9 mouse cellular contexts compared by ENCODE assay signal in the genomic region with DNA sequence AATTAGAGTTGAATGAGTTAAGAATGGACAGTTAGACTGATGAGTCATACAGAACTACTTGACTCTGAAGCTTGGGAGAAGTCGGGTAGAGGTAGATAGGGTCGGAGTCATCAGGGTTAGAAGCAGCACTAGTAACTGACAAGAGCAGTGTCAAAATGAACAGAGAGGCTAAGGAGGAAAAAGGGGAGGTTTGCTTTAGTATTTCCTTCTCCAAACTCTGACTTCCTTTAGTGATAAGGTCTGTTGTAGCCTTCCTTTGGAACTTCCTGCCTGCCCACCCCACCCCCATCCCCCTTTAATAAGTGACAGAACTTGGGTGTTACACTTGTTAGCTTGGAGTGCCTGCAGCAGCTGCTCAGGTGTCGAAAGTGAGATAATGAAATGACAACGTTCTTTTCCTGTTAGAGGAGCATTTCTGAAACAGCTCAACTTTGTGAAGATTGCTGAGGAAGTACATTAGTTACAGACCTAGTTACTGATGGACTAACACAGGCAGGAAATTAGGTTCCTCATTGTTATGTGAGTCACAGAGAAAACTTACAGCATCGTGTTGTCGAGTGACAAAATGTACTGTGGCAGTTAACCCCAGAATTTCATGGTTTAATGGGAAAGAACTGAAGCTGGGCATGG. TPM values are rescaled to one million over a fixed set of nuclear protein-coding genes. Genes with fewer than 3 reads are reported as not detected.
DNase-seq lines count a peak whose midpoint lies in the region; ATAC-seq and TF ChIP-seq lines count a peak whose summit lies in the region.
"Had no signal": no experiment of that assay in that cellular context is flagged by ENCODE, and none has a peak within 500 bp of the region (broad histone marks: within the 10 kb centered on the region; RNA-seq: fewer than 3 reads in every experiment).

No protein-coding gene starts in this region.

- no peak for TF ChIP-seq POLR2A in bone marrow macrophage, adult 2 months (IDR thresholded peaks at IDR 0.05; ENCODE audit: borderline replicate concordance, low read depth, low read length)

- H3K9me3 ChIP-seq in intestine, embryonic 15.5 days, result no peaks in the 10 kb centered on the region
- H3K9me3 ChIP-seq: midbrain, embryonic 12.5 days had no signal

- no peak overlapping the region for H3K9ac ChIP-seq in intestine, embryonic 15.5 days
- H3K9ac ChIP-seq: midbrain, embryonic 12.5 days had no signal

- H3K27ac ChIP-seq in left cerebral cortex, adult 2 months, result peak overlapping the region; percentile 12; the same call in 1 of the 2 replicates
- H3K27ac ChIP-seq in bone marrow macrophage, adult 2 months (ENCODE audit: insufficient read depth, low read depth, low read length), result peak overlapping the region; percentile 92
- peak overlapping the region; percentile 13 for H3K27ac ChIP-seq in intestine, embryonic 15.5 days
- H3K27ac ChIP-seq: midbrain, embryonic 12.5 days had no signal

- 27% methylated on average over 6 of the region's 6 CpGs for WGBS in intestine, embryonic 15.5 days

- H3K4me2 ChIP-seq in intestine, embryonic 15.5 days (replicated peaks), result peak overlapping the region; percentile 15; the same call in 1 of the 2 replicates
- H3K4me2 ChIP-seq: midbrain, embryonic 12.5 days had no signal

- no peak for TF ChIP-seq CTCF in left cerebral cortex, adult 2 months (IDR thresholded peaks at IDR 0.05)
- no peak for TF ChIP-seq CTCF in bone marrow macrophage, adult 2 months (IDR thresholded peaks at IDR 0.05; ENCODE audit: low read depth, low read length)

- ATAC-seq in intestine, embryonic 15.5 days, result peak; percentile 35
- ATAC-seq in neutrophil, adult 5-6 weeks (ENCODE audit: extremely low read depth, insufficient number of reproducible peaks, low FRiP score, poor library complexity, severe bottlenecking), result peak; percentile 87

- peaks cover 22% of the 10 kb centered on the region for H3K4me1 ChIP-seq in bone marrow macrophage, adult 2 months (ENCODE audit: control insufficient read depth, insufficient read depth, low read length)
- peaks cover 13% of the 10 kb centered on the region for H3K4me1 ChIP-seq in intestine, embryonic 15.5 days (replicated peaks)

- H3K27me3 ChIP-seq in intestine, embryonic 15.5 days (replicated peaks), result no peaks in the 10 kb centered on the region
- H3K27me3 ChIP-seq: midbrain, embryonic 12.5 days had no signal

- no peak for DNase-seq in left cerebral cortex, adult 2 months (ENCODE audit: extremely low spot score in 1 of 2, low spot score in 2 of 2)
- DNase-seq in left cerebral cortex, postnatal 25 days (ENCODE audit: low spot score in 2 of 2), result no peak
- DNase-seq in thymus, postnatal 36 days, result no peak
- DNase-seq in testis, postnatal 14 days (ENCODE audit: low spot score), result no peak
- no peak for DNase-seq in urinary bladder, postnatal 10 days (ENCODE audit: low spot score)

- intact Hi-C loops in left cerebral cortex, adult 2 months (cut with DNase I), result no loop called here
- intact Hi-C loops in left cerebral cortex, postnatal 25 days (cut with DNase I), result no loop called here

- H3K4me3 ChIP-seq in left cerebral cortex, adult 2 months, result no peak overlapping the region
- H3K4me3 ChIP-seq in bone marrow macrophage, adult 2 months (ENCODE audit: insufficient read depth, low read length), result peak overlapping the region; percentile 36
- H3K4me3 ChIP-seq in intestine, embryonic 15.5 days (replicated peaks), result no peak overlapping the region
- H3K4me3 ChIP-seq: midbrain, embryonic 12.5 days had no signal

- peaks cover 10% of the 10 kb centered on the region; the same call in 1 of the 2 replicates for H3K36me3 ChIP-seq in intestine, embryonic 15.5 days

RNA-seq across cellular contexts. Expression of gene Asxl1, which starts 5.0 kb away (rescaled TPM):
- total RNA-seq in left cerebral cortex, adult 2 months (2021), result 10 to 100 TPM; 35.6 to 38.9 TPM
- 10 to 100 TPM; 33.9 to 36.3 TPM for total RNA-seq in left cerebral cortex, postnatal 25 days (2021)
- 31.7 and 36.3 TPM in 2 replicates for polyA plus RNA-seq in bone marrow macrophage, adult 2 months (2012; ENCODE audit: insufficient read depth, insufficient read length, missing spikeins)
- polyA plus RNA-seq in intestine, embryonic 15.5 days (2015; fragmentation: Nextera tagmentation; extraction: Ambion mirVana), result 12.4 and 13.5 TPM in 2 replicates
- 66.5 and 68.7 TPM in 2 replicates for total RNA-seq in neutrophil, adult 5-6 weeks (2017)

RNA-seq across cellular contexts. Expression of gene Kif3b, which starts 59.5 kb away (rescaled TPM):
- 10 to 100 TPM; 55.7 to 57.3 TPM for total RNA-seq in left cerebral cortex, adult 2 months (2021)
- total RNA-seq in left cerebral cortex, postnatal 25 days (2021), result 10 to 100 TPM; 59.3 to 60.2 TPM
- polyA plus RNA-seq in bone marrow macrophage, adult 2 months (2012; ENCODE audit: insufficient read depth, insufficient read length, missing spikeins), result 33.0 and 38.6 TPM in 2 replicates
- polyA plus RNA-seq in intestine, embryonic 15.5 days (2015; fragmentation: Nextera tagmentation; extraction: Ambion mirVana), result 7.1 and 7.7 TPM in 2 replicates
- total RNA-seq in neutrophil, adult 5-6 weeks (2017), result 44.6 and 51.1 TPM in 2 replicates

Comparison
In these comparisons a context has a peak if more than half of its experiments do, and no peak if none do; other contexts are left out.
1. H3K27ac ChIP-seq: peak in every context shown above with its lines; median percentile 92 in bone marrow macrophage, adult 2 months; 13 in intestine, embryonic 15.5 days; 12 in left cerebral cortex, adult 2 months.